Mouse (Mus musculus): ENCODE measurements around the gene Fanca.
A peak's percentile ranks its signal among the peaks of the same experiment; 100 is the strongest.

Fanca gene

DNA sequence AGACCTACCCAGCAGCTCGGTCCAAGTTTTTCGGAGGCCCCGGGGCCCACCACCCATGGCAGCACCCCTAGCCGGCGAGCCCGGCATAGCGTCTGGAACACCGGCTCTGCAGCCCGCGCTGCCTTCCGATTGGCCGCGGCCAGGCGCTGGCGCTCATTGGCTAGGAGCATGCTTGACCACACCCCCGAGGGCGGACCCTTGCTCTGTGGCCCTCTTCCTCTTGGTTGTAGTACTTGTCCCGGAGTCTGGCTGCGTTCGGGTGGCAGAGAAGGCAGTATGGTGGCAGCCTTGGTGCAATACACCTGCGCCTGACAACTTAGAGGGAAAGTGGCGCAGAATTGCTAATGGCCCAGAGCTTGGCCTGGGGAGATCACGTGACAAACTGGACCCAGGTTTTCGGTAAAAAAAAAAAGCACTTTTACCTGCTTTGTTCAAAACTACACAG is at the start of gene Fanca:
TSS of gene Fanca (minus strand) at position 110 of the 445 bp plus-strand sequence.
- DNase-seq (ENCODE audit: low spot score), result peak; percentile 93

DNA sequence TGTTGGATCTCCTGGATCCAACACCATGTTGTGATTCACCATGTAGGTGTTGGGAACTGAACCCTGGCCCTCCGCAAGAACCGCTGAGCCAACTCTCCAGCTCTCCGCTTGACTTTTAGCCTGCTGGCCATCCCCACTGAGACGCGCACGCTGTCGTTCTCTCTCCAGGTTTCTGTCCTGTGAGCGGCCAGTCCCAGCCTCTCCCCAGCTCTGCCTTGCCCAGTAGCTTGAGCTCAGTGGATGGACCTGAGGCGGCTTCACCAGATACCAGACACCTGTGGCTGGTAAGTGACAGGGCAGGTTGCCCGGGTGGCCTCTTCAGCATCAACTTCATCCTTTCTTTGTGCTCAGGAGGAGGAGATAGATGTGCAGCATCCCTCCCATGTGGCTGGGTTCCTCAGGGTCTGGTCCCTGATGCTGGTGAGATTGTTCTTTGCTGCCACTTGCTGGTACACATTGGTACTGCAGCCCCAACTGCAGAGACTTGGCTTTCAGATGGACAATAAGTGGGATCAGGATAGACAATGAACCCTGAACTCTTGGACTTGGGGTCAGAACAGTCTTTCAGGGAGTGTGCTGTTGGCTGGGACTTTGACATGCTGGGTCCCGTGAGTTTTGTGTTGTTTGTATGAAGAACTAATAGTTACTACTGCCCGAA is 42.8 kb upstream of the Fanca start:
- peak; percentile 67 for DNase-seq (ENCODE audit: low spot score)

DNA sequence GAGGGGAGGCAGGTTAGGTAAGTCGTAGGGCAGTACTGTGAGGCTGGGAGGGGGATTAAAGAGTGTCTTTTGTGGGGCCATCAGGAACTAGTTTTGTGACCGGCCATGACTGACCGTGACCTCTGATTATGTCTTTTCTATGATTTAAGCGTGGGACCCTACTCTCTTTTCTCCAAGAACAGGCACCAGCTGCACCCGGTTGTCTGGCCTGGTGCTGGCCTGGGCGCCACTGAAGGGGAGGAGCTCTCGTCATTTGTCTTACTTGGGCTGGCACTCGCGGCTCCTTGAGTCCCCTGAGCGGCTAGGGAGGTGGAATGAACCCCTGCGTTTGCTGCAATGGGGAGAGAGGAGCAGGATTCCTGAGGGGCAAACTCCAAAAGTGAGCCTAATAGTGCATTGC is 34.8 kb upstream of the Fanca start:
- no peak for DNase-seq (ENCODE audit: low spot score)

GRCm38 (mm10) chr8:123352786-123353185 is 34.4 kb upstream of the Fanca start:
- DNase-seq (ENCODE audit: low spot score), result peak; percentile 57

DNA sequence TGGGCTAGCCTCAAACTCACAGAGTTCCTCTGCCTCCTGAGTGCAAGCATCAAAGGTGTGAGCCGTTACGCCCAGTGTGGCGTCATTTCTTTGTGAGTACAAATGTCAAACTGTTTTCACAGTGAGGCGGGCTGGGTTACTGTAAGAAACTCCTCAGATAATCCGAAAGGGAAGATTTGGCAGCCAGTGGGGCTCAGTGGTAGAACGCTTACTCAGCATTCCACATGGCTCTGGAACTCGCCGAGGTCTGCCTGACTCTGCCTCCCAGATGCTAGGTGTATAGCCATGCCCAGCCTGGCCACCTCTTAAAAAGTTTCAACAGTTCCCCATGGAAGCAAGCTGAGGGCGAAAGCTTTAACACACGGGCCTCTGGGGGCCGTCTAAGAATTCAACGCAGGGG is 33.7 kb upstream of the Fanca start:
- no peak for DNase-seq (ENCODE audit: low spot score)

DNA sequence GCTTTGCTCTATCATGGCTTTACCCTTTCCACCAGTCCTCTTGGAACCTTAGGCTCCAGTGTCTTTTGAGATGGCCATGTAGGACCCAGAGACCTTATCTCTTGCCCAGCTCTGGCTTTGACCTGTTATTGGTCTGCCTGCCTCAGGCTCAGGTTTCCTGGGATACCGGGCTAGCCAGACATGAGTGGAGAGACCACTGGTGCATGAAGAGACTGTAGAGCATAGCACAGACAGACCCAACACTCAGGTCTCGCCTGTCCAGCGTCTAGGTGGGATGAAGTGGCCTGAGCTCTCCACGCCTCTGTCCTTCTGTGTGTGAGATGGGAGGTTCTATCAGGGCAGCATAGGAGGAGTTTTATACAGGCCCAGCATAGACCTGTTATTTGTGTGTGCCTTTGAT is 30.7 kb upstream of the Fanca start:
- no peak for DNase-seq (ENCODE audit: low spot score)

DNA sequence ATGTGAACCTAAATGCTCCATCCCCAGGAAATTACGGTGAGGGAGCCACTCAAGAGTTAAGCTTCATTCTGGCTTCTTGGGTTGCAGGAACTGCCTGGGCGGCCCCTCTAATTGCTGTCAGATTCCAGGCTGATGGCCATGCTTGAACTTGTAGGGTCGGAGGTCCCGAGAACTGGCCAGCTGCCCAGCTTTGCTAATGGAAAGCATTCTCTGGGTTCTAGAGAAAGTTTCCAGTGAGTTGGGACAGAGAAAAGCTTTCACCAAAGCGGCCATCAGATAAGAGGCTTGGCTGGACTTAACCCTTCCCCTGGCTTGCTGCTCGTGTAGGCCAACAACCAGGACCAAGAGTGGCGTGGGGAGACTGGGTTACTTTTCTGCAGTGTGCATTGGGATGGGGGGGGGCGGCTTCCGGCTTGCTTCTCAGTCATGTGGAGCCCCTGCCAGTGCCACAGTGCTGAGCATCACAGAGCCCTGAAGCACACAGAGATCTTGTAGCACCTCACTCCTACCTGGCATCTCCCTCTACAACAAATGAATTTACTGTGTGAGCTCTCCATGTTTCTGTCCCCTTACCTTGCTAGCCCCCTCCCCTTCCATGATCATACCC is 30.0 kb upstream of the Fanca start:
- DNase-seq (ENCODE audit: low spot score), result peak; percentile 47

DNA sequence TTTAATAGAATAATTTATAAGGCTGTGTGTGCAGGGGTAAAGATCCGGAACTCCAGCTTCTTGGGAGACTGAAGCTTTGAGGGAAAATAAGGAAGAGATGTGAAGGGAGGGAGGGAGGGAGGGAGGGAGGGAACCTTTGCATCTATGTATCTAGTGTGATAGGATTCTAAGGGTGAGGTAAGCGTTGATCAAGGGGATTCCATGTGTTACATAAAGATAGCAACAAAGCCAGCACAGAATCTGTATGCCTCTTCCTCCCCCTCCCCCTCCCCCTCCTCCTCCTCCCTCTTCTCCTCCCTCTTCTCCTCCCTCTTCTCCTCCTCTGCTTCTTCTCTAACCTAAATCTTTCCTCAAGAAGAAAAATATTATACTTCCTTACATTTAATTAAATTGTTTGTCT is 28.9 kb upstream of the Fanca start:
- no peak for DNase-seq (ENCODE audit: low spot score)

DNA sequence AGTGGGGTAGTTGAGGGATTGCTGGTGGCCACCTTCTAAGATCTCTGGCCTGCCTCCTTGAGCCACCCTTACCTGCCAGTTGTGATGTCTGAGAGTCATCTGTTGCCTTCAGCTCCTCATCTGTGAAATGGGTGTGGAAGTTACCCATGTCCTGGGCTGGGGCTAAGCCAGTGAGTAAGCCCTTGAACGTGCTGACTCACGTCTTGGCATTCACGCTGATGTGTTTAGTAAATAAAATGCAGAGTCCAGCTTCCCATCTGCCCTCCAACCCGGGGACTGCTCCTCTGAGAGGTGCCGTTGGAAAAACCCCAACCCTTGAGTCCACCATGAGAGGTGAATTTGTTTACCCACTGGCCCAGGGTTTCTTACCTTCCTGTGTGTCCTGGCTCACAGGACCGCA is 27.5 kb upstream of the Fanca start:
- DNase-seq (ENCODE audit: low spot score), result no peak

DNA sequence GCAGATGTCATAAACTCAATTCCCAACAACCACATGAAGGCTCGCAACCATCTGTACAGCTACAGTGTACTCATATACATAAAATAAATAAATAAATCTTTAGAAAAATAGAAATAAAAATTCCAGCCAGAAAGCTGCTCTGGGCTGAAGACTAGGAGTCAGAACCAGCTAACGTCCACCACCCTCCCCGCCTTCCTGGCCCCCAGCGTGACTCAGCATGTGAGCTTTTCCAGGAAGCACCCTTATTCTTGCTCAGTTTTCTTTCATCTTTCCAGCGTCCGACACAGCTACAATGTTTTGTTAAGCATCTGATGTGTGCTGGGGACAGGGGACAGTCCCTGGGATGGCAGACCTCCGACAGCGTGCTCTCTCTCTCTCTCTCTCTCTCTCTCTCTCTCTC is 26.8 kb upstream of the Fanca start:
- no peak for DNase-seq (ENCODE audit: low spot score)

- no peak for DNase-seq (ENCODE audit: low spot score)
Measured at GRCm38 (mm10) chr8:123343422-123343821, 25.0 kb upstream of the Fanca start.

GRCm38 (mm10) chr8:123342911-123343310 is 24.5 kb upstream of the Fanca start:
- DNase-seq (ENCODE audit: low spot score), result no peak

DNA sequence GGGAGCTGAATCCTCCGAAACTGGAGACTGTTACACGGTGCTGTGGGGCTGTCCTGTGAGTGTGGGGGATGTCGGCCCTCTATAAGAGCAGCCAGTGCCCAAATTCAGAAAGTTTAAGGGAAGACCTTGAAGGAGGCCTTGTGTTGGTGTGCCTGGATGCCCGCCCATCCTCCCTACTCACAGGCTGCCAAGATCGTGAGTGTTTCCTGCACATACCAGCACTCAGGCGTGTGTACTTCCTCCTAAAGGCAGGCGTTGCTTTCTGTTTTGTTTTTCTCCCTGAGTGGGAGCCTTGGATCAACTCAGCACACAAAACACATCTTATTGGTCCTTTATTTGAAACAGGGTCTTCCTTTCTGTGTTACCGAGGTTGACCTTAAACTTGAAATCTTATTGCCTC is 23.9 kb upstream of the Fanca start:
- DNase-seq (ENCODE audit: low spot score), result no peak

DNA sequence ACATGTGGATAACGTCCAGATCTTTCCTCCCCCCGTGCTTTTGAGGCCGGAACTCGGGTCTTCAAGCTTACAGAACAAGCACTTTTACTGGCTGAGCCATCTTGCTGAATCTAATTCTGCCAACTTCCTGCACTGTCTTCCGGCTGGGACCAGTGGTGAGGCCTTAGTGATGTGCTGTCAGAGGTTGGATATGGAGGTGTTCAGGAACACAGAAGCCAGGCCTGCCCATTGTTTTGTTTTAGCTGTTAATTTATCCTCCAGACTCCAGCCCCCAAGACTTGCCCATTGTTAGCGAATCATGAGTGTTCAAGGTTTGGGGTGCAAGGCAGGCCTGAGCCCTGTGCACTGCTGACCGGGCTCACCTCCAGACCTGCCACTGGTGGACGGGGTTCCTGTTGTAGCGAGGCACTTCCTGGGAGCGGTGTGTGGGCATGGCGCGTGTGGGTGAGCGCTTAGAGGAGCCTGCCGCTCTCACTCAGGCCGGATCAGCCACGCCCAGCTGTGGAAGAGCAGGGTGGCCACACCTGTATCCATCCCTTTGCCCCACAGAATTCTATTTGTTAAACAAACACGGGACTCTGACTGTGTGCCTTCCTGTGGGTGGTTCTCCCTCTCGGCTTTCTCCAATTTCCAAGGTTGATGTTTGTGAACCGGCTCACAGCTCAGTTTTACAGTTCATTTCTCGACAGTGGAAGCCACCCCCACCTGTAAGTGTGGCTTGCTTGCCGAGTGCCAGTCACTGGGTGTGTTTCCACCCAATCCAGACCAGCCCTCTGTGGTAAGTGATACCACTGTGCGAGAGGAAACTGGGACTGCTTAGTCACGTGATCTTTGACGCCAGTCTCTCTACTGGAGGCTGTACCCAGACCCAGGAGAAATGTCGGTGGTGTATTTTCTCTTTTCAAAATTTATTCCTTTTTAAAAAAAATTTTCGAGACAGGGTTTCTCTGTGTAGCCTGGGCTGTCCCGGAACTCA is 23.0 kb upstream of the Fanca start:
- DNase-seq (ENCODE audit: low spot score), result no peak

DNA sequence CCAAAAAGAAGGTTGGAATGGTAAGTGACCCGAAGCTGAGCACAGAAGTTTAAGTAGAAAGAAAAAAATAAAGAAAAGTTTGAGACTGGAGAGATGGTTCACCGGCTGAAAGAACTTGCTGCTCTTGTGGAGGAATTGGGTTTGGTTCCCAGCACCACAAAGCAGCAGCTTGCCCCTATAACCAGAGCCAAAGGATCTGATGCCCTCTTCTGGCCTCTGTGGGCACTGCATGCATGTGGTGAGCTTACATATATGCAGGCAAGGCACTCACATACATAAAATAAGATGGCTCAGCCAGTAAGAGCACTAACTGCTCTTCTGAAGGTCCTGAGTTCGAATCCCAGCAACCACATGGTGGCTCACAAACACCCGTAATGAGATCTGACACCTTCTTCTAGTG is 21.7 kb upstream of the Fanca start:
- no peak for DNase-seq (ENCODE audit: low spot score)

GRCm38 (mm10) chr8:123337475-123337874 is 19.1 kb upstream of the Fanca start:
- no peak for DNase-seq (ENCODE audit: low spot score)

GRCm38 (mm10) chr8:123334467-123334866 is 16.1 kb upstream of the Fanca start:
- no peak for DNase-seq (ENCODE audit: low spot score)

- DNase-seq (ENCODE audit: low spot score), result peak; percentile 13
Measured at GRCm38 (mm10) chr8:123333864-123334263, 15.5 kb upstream of the Fanca start.

GRCm38 (mm10) chr8:123333091-123333587 is 14.8 kb upstream of the Fanca start:
- DNase-seq (ENCODE audit: low spot score), result no peak

DNA sequence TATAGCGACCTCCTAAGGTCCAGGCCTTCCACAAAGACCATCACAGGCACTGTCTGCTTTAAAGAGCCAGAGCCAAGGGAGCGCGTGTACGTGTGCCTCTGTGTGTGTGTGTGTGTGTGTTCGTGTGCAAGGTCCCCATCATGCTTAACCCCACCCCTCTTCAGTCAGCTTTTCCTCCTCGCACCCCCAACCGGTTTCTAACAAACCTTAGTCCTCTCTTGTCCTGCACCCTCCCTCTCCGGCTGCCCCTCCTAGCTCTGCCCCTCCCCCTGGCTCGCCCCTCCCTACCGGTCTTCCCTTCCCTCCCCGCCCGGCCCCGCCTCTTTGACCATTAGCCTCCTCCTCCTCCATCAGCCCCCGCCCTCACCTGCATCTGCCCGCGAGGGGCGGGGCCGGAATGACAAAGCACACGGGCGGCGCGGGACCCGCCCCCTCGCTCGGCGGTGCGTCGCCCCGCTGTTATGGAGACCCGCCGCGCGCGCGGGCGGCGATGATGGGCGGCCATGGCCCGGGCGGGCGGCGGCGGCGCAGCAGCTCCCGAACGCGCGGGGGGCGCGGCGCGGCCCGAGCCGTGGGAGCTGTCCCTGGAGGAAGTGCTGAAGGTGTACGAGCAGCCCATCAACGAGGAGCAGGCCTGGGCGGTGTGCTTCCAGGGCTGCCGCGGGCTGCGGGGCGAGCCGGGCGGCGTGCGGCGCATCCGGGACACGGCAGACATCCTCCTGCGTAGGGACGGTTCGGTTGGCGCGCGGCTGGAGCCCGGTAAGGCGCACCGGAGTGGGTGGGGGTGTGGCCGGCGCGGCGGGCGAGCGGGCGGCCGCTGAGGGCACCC is 14.1 kb upstream of the Fanca start, which contains the start of gene Spire2:
TSS of gene Spire2 (plus strand) at position 452 of the 829 bp plus-strand sequence.
- DNase-seq (ENCODE audit: low spot score), result peak; percentile 84

GRCm38 (mm10) chr8:123331810-123332209 is 13.4 kb upstream of the Fanca start:
- no peak for DNase-seq (ENCODE audit: low spot score)

DNA sequence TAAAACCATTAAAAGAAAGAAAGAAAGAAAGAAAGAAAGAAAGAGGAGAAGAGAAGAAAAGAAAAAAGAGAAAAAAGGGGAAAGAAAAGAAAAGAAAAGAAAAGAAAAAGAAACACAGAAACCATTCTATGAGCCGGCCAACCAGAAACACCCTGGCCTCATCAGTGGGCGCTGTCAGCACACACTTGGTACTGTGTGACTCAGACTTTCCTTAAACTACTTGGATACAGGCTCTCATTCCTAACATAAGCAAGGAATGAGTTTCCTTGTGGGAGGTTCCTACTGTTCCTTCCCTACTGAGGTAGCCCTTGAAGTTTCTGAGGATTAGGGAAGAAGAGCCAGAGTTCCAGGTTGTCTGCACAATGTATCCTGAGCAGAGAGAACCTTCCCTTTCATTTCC is 12.9 kb upstream of the Fanca start:
- no peak for DNase-seq (ENCODE audit: low spot score)

Measured in ovary, postnatal 36 days (tissue).